Mouse (Mus musculus) spleen, postnatal 36 days (tissue): Measurements from ENCODE around the gene Nit1.

Experiments used
- DNase-seq, 2 experiments: peaks; one replicate each; pipeline ENCODE4 v3.0.0; 2022; ENCODE audit warnings: low spot score in 2 of 2, mixed read lengths in 1 of 2

Nit1 gene

DNA sequence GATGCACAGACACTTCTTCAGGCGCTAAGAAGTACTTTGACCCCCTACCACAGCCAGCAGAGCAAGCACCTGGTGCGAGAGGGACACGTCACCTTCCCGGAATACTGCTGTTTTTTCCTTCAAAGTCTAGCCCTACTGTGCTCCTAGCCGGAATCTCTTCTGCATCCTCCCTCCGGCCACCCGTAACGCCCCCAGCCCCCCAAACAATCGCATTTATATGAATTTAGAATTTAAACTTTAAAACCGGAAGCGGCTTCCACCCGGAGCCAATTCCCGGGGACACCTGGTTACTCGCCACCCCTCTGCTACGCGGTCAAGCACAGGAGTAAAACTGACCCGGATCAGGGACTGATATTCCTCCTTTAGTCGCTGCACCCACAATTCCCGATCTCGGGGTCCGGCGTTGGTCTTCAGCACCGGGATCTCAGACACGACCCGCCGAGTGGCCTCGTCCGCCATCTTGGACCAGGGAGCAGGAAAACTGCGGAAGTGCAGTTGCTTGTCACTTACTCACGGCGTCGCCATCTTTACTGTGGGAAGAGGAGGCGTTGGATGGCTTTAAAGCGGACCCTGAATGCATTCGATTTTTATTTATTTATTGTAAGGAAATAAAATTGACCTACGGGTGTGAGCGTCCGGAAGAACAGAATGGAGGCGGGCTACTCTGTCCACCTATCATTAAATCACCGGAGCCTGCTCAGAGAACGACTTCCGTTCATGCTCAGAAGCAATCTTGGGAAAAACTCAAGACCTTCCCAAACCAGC lies 51.0 kb downstream of the Nit1 start, which contains the start of gene Ufc1:
Gene Ufc1 (minus strand): TSS at position 727 of the 765 bp plus-strand sequence.
- peak; percentile 80 to 84 for DNase-seq

DNA sequence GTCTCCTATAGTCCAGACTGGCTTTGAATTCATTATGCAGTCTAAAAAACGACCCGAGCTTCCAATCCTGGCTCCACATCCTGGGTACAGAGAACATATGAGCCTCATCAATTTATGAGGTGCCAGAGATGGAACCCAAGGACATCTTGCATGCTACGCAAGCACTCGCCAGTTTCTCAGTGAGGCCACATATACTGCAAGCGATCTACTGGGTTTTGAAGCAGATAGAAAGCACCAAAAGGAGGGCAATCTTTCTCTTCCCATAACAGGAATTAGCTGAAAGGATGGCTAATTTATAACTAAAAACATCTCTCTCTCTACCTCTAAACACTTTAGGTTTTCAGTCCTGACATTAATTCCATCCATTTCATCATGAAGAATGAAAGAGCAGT lies 51.5 kb downstream of the Nit1 start:
- DNase-seq, result no peak

DNA sequence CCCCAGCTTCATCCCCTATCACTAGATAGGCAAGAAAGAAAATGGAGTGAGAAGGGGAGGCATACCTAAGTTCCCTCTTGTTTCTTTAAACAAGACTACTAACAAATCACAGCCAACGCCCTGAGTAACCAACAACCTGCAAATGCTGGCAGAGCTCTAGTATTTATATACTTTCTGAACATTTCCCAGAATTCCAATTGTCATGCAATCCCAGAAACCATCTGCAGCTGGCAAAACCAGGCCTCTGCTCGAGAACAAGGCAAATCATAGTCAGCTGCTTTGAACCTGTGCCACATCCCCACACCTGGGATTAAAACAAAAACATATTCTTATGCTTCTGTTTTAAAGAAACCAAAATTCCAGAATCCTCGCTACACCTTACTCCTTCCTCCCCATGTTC lies 52.1 kb downstream of the Nit1 start:
- DNase-seq, result no peak

DNA sequence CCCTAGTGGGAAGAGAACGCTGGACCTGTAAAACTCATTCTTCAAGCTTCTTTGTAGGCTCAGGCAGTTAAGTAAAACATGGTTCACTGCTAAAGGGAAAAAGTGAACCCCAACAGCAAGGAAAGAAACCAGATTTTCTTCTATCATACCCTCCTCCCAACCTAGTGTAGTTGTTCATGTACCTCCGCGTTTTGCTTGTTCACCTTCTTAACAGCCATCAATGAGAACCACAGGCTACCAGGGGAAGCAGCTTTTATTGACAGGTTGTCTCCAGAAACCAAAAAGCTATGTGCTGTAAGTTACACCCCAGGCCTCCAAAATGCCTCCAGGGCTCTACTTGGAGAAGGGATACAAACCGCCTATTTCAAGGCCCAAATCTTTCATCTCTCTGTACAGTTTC lies 57.1 kb downstream of the Nit1 start:
- no peak for DNase-seq
